Mouse (Mus musculus) lung, postnatal 0 days (tissue): Measurements from ENCODE around the gene 2610318N02Rik. TPM values are rescaled to one million over a fixed set of nuclear protein-coding genes. Genes with fewer than 3 reads are reported as not detected.

Source experiments
- ATAC-seq: fragments of 200-750 bp; cut with Nextera tagmentation; 2 replicates; pipeline ENCODE4 v1.8.0; 2017; ENCODE audit warnings: moderate library complexity
- DNase-seq: peaks from one replicate; pipeline ENCODE4 v3.0.0-alpha.2; 2016; ENCODE audit warnings: low spot score
- H3K27ac ChIP-seq: fragments of 300-500 bp; sonication (generic); 2 replicates; pipeline ENCODE4 v1.5.1; 2014; ENCODE audit warnings: antibody characterized with exemption, mild to moderate bottlenecking, low read length, mixed read lengths
- H3K27me3 ChIP-seq: fragments of 300-500 bp; sonication (generic); replicated peaks from 2 replicates; pipeline ENCODE4 v1.6.1; 2014; ENCODE audit warnings: low read length, mixed read lengths; ENCODE audit not compliant: insufficient read depth
- H3K36me3 ChIP-seq: fragments of 300-500 bp; sonication (generic); 2 replicates; pipeline ENCODE4 v1.6.1; 2014; ENCODE audit warnings: low read length, mixed read lengths; ENCODE audit not compliant: insufficient read depth
- H3K4me1 ChIP-seq: fragments of 300-500 bp; sonication (generic); 2 replicates; pipeline ENCODE4 v1.6.1; 2014; ENCODE audit warnings: antibody characterized with exemption, low read depth, low read length, mixed read lengths; ENCODE audit not compliant: insufficient read depth
- H3K4me2 ChIP-seq: fragments of 300-500 bp; sonication (generic); replicated peaks from 2 replicates; pipeline ENCODE4 v1.6.1; 2014; ENCODE audit warnings: low read depth, mild to moderate bottlenecking, low read length, moderate library complexity, mixed read lengths
- H3K4me3 ChIP-seq: fragments of 300-500 bp; sonication (generic); 2 replicates; pipeline ENCODE4 v1.5.1; 2014; ENCODE audit warnings: low read depth, low read length
- H3K9ac ChIP-seq: fragments of 300-500 bp; sonication (generic); replicated peaks from 2 replicates; pipeline ENCODE4 v1.6.1; 2014; ENCODE audit warnings: low read depth, mild to moderate bottlenecking
- H3K9me3 ChIP-seq: fragments of 300-500 bp; sonication (generic); 2 replicates; pipeline ENCODE4 v1.6.1; 2016; ENCODE audit warnings: low read length, mixed read lengths
- CTCF ChIP-seq: IDR thresholded peaks from 2 replicates; pipeline ENCODE4 v1.5.1; 2016; ENCODE audit warnings: antibody characterized with exemption, mild to moderate bottlenecking
- EP300 ChIP-seq: IDR thresholded peaks from 2 replicates; pipeline ENCODE4 v1.6.1; 2016; ENCODE audit warnings: antibody characterized with exemption, mild to moderate bottlenecking, control low read depth
- WGBS: fragments of 180-500 bp; shearing (Covaris S2); extraction: QIAGEN DNeasy Blood & Tissue Kit; methylation state at CpG from one replicate; pipeline ENCODE4 v1.1.7; 2014; 5-methylcytosine and 5-hydroxymethylcytosine counted together
- polyA plus RNA-seq: library from polyadenylated mRNA; unstranded; fragments of >200 nt; fragmentation: Nextera tagmentation; extraction: Ambion mirVana; gene quantifications from 2 replicates; pipeline ENCODE4 v1.2.1, GENCODE M21; 2015

2610318N02Rik gene
- polyA plus RNA-seq, 1 experiment from 2014 or later, result 1.3 TPM

- WGBS, result 16% methylated on average over 7 of the region's 7 CpGs
- no peaks in the 10 kb centered on the region for H3K9me3 ChIP-seq
- H3K27me3 ChIP-seq, result no peaks in the 10 kb centered on the region
- H3K27ac ChIP-seq, result no peak overlapping the region
- H3K9ac ChIP-seq, result no peak overlapping the region
- 0 out of 2 replicates have a peak, but pooled peaks cover 3% of the 10 kb centered on the region for H3K4me1 ChIP-seq
- H3K36me3 ChIP-seq, result no peaks in the 10 kb centered on the region
- TF ChIP-seq CTCF, result no peak
- TF ChIP-seq EP300, result no peak
- ATAC-seq (no peak), DNase-seq (no peak)
- peak overlapping the region; percentile 95 for H3K4me2 ChIP-seq
- peak overlapping the region; percentile 55; the same call in 1 of the 2 replicates for H3K4me3 ChIP-seq
Observed at GRCm38 (mm10) chr16:17132906-17133200, 7.9 kb upstream of the 2610318N02Rik start.

- no peak within 1 kb of the TSS for H3K27ac ChIP-seq
- peak within 1 kb of the TSS; percentile 55 for H3K4me3 ChIP-seq
- H3K36me3 ChIP-seq, result no peaks in the 10 kb centered on the region
- peak; percentile 99 for DNase-seq
- under 1% methylated on average over 46 of the region's 47 CpGs for whole genome bisulfite sequencing
- H3K4me1 ChIP-seq, result 0 out of 2 replicates have a peak, but pooled peaks cover 3% of the 10 kb centered on the region
- peak; percentile 99 for ATAC-seq
- peak within 1 kb of the TSS; percentile 95 for H3K4me2 ChIP-seq
- H3K9me3 ChIP-seq, result no peaks in the 10 kb centered on the region
- TF ChIP-seq EP300 (no peak), CTCF (peak; percentile 60)
- H3K9ac ChIP-seq, result peak within 1 kb of the TSS; percentile 13; the same call in 1 of the 2 replicates
- H3K27me3 ChIP-seq, result no peaks in the 10 kb centered on the region
Observed at GRCm38 (mm10) chr16:17132089-17132905, 7.3 kb upstream of the 2610318N02Rik start, which contains the start of gene Sdf2l1. TSS of gene Sdf2l1 (minus strand) at chr16:17132383.

- no peak overlapping the region for H3K27ac ChIP-seq
- H3K27me3 ChIP-seq, result no peaks in the 10 kb centered on the region
- no peaks in the 10 kb centered on the region for H3K9me3 ChIP-seq
- no peaks in the 10 kb centered on the region for H3K36me3 ChIP-seq
- ATAC-seq (no peak), DNase-seq (no peak)
- TF ChIP-seq CTCF (no peak), EP300 (no peak)
- H3K9ac ChIP-seq, result peak overlapping the region; percentile 13; the same call in 1 of the 2 replicates
- WGBS, result 3% methylated on average over 42 of the region's 43 CpGs
- peak overlapping the region; percentile 95 for H3K4me2 ChIP-seq
- peak overlapping the region; percentile 55 for H3K4me3 ChIP-seq
- H3K4me1 ChIP-seq, result 0 out of 2 replicates have a peak, but pooled peaks cover 3% of the 10 kb centered on the region
Observed at GRCm38 (mm10) chr16:17131191-17132088, 6.5 kb upstream of the 2610318N02Rik start.

GRCm38 (mm10) chr16:17127292-17127691, 2.3 kb upstream of the 2610318N02Rik start:
- peaks cover 13% of the 10 kb centered on the region for H3K4me1 ChIP-seq
- 91% methylated on average over 1 of the region's 1 CpGs for WGBS
- no peak overlapping the region for H3K4me3 ChIP-seq
- H3K27me3 ChIP-seq, result no peaks in the 10 kb centered on the region
- no peak overlapping the region for H3K4me2 ChIP-seq
- ATAC-seq (no peak), DNase-seq (peak; percentile 48)
- no peak overlapping the region for H3K27ac ChIP-seq
- H3K9ac ChIP-seq, result no peak overlapping the region
- no peak for TF ChIP-seq EP300
- TF ChIP-seq CTCF, result peak; percentile 82
- no peaks in the 10 kb centered on the region for H3K36me3 ChIP-seq
- no peaks in the 10 kb centered on the region for H3K9me3 ChIP-seq

GRCm38 (mm10) chr16:17124119-17124870, 672 bp downstream of the 2610318N02Rik start:
- Histone ChIP-seq H3K9me3 (no peaks in the 10 kb centered on the region), H3K27ac (no peak overlapping the region), H3K9ac (no peak overlapping the region), H3K4me2 (peak overlapping the region; percentile 55), H3K27me3 (no peaks in the 10 kb centered on the region), H3K4me1 (peaks cover 10% of the 10 kb centered on the region), H3K4me3 (peak overlapping the region; percentile 8), H3K36me3 (no peaks in the 10 kb centered on the region)
- ATAC-seq (no peak), DNase-seq (no peak)
- TF ChIP-seq EP300, result no peak
- no peak for TF ChIP-seq CTCF
- WGBS, result 8% methylated on average over 22 of the region's 22 CpGs
